Mouse (Mus musculus): ENCODE data around the gene Dnajb3. TPM values are rescaled to one million over a fixed set of nuclear protein-coding genes. Genes with fewer than 3 reads are reported as not detected.

Dnajb3 gene
- polyA plus RNA-seq (2012; rRNA removed): 1.6 and 2.1 TPM in 2 replicates

DNA sequence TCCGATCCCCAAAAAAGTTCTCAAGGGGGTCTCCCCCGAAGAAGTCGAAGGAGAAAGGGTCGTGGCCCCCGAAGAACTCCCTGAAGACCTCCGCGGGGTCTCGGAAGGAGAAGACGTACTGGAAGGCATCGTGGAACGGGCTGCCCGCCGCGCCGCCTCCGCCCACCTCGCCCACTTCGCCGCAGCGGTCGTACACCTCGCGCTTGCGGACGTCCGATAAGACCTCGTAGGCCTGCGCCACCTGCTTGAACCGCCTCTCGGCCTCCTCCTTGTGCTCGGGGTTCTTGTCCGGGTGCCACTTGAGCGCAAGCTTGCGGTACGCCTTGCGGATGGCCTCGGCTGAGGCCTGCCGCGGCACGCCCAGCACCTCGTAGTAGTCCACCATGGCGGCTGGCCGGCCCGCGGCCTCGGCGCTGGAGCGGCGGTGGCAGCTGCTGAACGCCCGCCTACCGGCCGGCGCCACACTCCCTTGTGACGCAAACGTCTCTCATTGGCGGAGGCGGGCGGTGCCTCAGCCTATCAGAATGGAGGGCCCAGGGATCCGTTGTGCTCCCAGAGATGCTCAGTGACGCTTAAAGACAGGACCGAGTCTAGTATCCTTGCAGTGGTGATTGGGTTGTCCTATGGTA, at the start of gene Dnajb3:
TSS of gene Dnajb3 (minus strand) at position 489 of the 629 bp plus-strand sequence.
- TF ChIP-seq CTCF (IDR thresholded peaks at IDR 0.05; ENCODE audit: extremely low read depth, insufficient read depth, low read length) (no peak), POLR2A (IDR thresholded peaks at IDR 0.05; ENCODE audit: extremely low read depth, insufficient read depth, low read length) (no peak)
- Histone ChIP-seq H3K4me1 (ENCODE audit: control insufficient read depth, insufficient read depth, low read length) (no peaks in the 10 kb centered on the region), H3K4me3 (ENCODE audit: insufficient read depth, low read length) (peak within 1 kb of the TSS; percentile 59), H3K27ac (ENCODE audit: insufficient read depth, low read length) (no peak within 1 kb of the TSS)

DNA sequence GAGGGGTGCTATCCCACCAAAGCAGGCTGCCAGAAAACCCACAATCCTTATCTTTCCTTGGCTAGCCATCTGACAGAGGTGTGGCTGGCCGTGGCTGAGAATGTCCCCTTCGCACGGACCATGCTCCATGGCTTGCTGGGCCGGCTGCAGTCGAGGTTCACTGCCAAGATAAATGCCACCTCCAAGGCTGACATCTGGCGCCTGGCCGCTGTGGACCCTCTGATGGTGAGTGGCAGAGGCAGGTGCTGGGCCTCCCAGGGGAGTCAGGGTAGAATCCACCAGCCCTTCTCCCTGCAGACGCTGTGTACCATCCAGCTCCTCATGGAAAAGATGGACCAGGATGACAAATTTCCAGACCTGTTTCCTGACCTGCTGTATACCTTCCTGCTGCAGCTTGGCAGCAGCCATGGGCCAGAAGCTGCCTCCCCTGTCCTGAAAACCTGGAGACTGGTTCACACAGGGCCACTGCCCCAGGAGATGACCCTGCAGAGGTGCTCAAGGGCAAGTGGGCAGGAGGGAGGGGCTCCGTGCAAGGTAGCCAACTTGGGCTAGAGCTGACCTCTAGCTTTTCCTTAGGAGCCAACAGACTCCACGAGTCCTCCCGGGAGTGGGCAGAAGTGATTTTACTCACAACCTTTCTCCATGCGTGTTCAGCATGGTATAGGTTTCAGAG, 49.3 kb upstream of the Dnajb3 start:
- H3K4me3 ChIP-seq (ENCODE audit: insufficient read depth, low read length): no peak overlapping the region
- no peak for TF ChIP-seq POLR2A (IDR thresholded peaks at IDR 0.05; ENCODE audit: extremely low read depth, insufficient read depth, low read length)
- H3K27ac ChIP-seq (ENCODE audit: insufficient read depth, low read length): no peak overlapping the region
- no peaks in the 10 kb centered on the region for H3K4me1 ChIP-seq (ENCODE audit: control insufficient read depth, insufficient read depth, low read length)

DNA sequence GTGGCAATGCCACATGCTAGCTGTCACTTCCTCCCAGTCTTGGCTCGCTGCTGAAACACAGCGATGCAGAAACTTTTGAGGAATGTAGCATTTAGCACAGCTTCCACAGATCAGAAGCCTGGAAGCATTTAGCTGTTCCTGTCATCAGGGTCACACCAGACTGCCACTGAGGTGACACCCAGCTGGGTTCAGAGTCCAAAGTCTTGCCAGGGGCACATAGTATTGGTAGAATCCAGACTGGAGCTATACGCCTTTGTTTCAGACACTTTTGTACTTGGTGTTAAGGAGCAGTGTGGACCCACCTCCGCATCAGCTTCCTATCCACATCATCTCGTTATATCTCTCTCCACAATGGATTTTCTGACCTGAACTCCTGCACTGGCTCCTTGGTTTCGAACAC, 48.0 kb upstream of the Dnajb3 start:
- no peak for TF ChIP-seq CTCF (IDR thresholded peaks at IDR 0.05; ENCODE audit: extremely low read depth, insufficient read depth, low read length)
- no peak for TF ChIP-seq POLR2A (IDR thresholded peaks at IDR 0.05; ENCODE audit: extremely low read depth, insufficient read depth, low read length)
- Histone ChIP-seq H3K4me3 (ENCODE audit: insufficient read depth, low read length) (no peak overlapping the region), H3K4me1 (ENCODE audit: control insufficient read depth, insufficient read depth, low read length) (no peaks in the 10 kb centered on the region), H3K27ac (ENCODE audit: insufficient read depth, low read length) (no peak overlapping the region)

DNA sequence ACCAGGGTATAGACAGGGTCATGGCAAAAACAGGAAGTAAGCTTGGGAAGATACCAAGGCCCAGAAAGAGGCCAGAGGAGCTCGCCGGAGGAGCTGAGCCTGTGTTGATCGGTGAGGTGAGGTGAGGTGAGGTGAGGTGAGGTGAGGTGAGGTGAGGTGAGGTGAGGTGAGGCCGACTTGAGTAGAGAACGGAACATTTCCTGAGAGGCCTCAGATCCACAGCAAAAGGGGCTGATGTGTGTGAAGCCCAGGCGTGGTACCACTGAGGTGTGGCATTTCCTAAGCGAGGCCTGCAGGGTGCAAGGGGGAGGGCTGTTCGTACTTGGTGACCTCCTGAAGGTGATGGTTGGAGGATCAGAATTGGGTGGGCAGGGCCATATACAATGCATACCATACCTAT, 47.5 kb upstream of the Dnajb3 start:
- TF ChIP-seq CTCF (IDR thresholded peaks at IDR 0.05; ENCODE audit: extremely low read depth, insufficient read depth, low read length) (no peak), POLR2A (IDR thresholded peaks at IDR 0.05; ENCODE audit: extremely low read depth, insufficient read depth, low read length) (no peak)
- H3K4me1 ChIP-seq (ENCODE audit: control insufficient read depth, insufficient read depth, low read length): no peaks in the 10 kb centered on the region
- H3K27ac ChIP-seq (ENCODE audit: insufficient read depth, low read length): no peak overlapping the region
- no peak overlapping the region for H3K4me3 ChIP-seq (ENCODE audit: insufficient read depth, low read length)

DNA sequence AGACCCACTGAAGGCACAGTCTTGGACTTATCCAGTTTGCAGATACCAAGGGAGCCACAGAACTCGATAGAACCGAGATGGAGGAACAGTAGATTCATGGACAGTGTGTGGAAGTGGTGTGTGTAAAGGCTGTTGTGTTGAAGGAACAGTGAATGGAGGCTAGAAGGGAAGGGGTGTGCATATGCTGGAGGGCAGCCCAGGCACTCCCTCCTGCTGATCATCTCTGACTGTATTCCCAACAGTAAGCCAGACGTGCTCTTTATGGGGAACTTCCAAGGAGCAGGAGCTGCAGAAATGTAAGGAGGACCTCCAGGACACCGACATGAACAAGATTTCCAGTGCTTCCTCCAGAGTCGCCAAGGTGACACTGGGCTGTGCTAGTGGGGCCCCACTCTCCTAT, 44.4 kb upstream of the Dnajb3 start:
- H3K27ac ChIP-seq (ENCODE audit: insufficient read depth, low read length): no peak overlapping the region
- H3K4me1 ChIP-seq (ENCODE audit: control insufficient read depth, insufficient read depth, low read length): no peaks in the 10 kb centered on the region
- TF ChIP-seq CTCF (IDR thresholded peaks at IDR 0.05; ENCODE audit: extremely low read depth, insufficient read depth, low read length) (no peak), POLR2A (IDR thresholded peaks at IDR 0.05; ENCODE audit: extremely low read depth, insufficient read depth, low read length) (no peak)
- H3K4me3 ChIP-seq (ENCODE audit: insufficient read depth, low read length): no peak overlapping the region

DNA sequence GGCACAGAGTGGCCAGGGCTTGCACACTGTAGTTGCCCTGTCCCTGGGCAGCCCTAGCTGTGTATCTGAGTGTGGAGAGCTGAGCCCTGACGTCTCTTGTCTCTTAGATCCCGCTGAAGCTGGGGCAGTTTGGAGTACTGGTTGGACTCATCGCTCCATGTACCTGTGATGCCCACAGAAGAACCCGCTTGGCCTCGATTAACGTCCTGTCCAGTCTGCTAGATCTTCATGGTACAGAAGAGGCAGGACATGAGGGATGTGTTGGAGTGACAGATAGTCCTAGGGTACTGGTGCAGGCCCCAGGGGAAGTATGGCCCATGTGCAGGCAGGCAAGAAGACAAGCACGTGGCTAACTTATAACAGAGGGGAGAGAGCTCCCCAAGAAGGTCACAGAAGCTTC, 44.0 kb upstream of the Dnajb3 start:
- no peaks in the 10 kb centered on the region for H3K4me1 ChIP-seq (ENCODE audit: control insufficient read depth, insufficient read depth, low read length)
- no peak overlapping the region for H3K27ac ChIP-seq (ENCODE audit: insufficient read depth, low read length)
- no peak overlapping the region for H3K4me3 ChIP-seq (ENCODE audit: insufficient read depth, low read length)
- TF ChIP-seq CTCF (IDR thresholded peaks at IDR 0.05; ENCODE audit: extremely low read depth, insufficient read depth, low read length) (no peak), POLR2A (IDR thresholded peaks at IDR 0.05; ENCODE audit: extremely low read depth, insufficient read depth, low read length) (no peak)

DNA sequence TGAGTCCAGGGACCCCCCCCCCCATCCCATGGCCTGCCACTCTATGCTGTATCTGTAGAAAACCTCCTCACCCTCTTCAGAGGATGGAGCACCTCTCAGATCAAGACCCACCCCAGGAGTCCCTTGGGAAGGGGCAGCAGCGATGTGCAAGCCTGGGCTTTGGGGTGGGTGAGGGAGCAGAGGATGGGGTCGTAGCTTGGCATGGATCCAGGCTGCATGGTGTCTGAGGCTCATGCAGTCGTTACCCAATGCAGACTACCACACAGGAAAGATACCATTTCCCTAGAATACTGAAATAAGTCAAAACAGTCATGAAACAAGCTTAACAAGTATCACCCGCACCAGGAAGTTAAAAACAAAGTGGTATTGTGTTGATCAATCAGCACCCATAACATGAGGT, 43.1 kb upstream of the Dnajb3 start:
- Histone ChIP-seq H3K4me3 (ENCODE audit: insufficient read depth, low read length) (no peak overlapping the region), H3K27ac (ENCODE audit: insufficient read depth, low read length) (no peak overlapping the region), H3K4me1 (ENCODE audit: control insufficient read depth, insufficient read depth, low read length) (no peaks in the 10 kb centered on the region)
- TF ChIP-seq CTCF (IDR thresholded peaks at IDR 0.05; ENCODE audit: extremely low read depth, insufficient read depth, low read length) (no peak), POLR2A (IDR thresholded peaks at IDR 0.05; ENCODE audit: extremely low read depth, insufficient read depth, low read length) (no peak)

DNA sequence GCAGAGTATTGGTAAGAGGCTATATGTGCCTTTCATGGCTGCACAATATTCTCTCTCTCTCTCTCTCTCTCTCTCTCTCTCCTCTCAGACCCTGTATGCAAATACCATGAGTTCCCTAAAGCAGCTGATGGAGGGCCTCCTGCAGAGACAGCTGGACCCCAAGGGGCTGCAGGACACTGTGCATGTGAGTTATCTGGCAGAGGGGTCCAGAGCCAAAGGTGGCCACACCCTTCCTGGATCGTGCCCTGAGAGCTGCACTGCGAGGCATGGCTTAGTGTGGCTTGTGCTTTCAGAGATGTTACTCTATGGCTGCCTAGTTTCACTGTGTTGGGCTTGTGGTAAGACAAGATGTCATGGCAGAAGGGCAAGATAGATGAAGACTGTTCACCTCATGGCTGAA, 42.1 kb upstream of the Dnajb3 start:
- TF ChIP-seq POLR2A (IDR thresholded peaks at IDR 0.05; ENCODE audit: extremely low read depth, insufficient read depth, low read length) (no peak), CTCF (IDR thresholded peaks at IDR 0.05; ENCODE audit: extremely low read depth, insufficient read depth, low read length) (no peak)
- no peak overlapping the region for H3K4me3 ChIP-seq (ENCODE audit: insufficient read depth, low read length)

DNA sequence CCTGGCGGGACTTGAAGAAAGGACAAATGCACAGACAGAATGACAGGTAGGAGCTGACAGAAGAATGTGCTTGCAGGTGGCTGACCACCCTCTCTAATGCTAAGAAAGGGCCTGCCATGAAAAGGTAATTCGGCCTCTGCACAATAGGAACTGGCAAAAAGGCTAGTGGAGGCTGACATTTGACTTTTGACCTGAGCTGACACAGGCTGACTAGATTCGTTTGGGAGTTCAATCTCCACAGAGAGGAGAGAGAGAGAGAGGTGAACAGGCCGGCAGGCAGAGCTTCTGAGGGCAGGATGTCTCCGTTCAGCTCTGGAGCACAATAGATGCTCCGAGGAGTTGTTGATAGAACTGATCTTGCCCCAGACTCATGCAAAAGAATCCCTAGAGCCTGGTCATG, 40.8 kb upstream of the Dnajb3 start:
- Histone ChIP-seq H3K4me3 (ENCODE audit: insufficient read depth, low read length) (no peak overlapping the region), H3K4me1 (ENCODE audit: control insufficient read depth, insufficient read depth, low read length) (no peaks in the 10 kb centered on the region), H3K27ac (ENCODE audit: insufficient read depth, low read length) (no peak overlapping the region)
- TF ChIP-seq CTCF (IDR thresholded peaks at IDR 0.05; ENCODE audit: extremely low read depth, insufficient read depth, low read length) (no peak), POLR2A (IDR thresholded peaks at IDR 0.05; ENCODE audit: extremely low read depth, insufficient read depth, low read length) (no peak)

More for the DNA sequence above, 42.1 kb upstream of the Dnajb3 start:
- Histone ChIP-seq H3K4me1 (ENCODE audit: control insufficient read depth, insufficient read depth, low read length) (no peaks in the 10 kb centered on the region), H3K27ac (ENCODE audit: insufficient read depth, low read length) (no peak overlapping the region)

DNA sequence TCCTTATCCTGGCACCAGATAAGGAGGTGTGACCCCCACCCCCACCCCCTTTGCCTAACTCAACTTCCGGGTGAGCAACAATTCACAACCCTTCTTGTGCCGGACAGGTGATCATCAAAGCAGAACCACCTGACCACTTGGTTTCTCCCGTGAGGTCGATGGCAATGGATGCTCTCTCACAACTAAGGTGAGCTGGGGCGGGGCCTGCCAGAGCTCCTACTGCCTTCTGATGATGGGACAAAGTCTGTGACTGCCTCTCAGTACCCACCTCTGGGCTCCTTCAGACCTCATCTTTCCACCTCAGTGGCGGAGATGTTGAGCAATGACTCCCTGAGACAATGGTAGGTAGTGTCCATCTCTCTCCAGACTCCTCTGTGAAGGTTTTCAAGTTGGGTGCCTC, 40.3 kb upstream of the Dnajb3 start:
- no peak for TF ChIP-seq CTCF (IDR thresholded peaks at IDR 0.05; ENCODE audit: extremely low read depth, insufficient read depth, low read length)
- no peak for TF ChIP-seq POLR2A (IDR thresholded peaks at IDR 0.05; ENCODE audit: extremely low read depth, insufficient read depth, low read length)
- Histone ChIP-seq H3K4me3 (ENCODE audit: insufficient read depth, low read length) (no peak overlapping the region), H3K4me1 (ENCODE audit: control insufficient read depth, insufficient read depth, low read length) (no peaks in the 10 kb centered on the region), H3K27ac (ENCODE audit: insufficient read depth, low read length) (no peak overlapping the region)
